Mouse (Mus musculus): Measurements from ENCODE around the gene Ift81.

DNA sequence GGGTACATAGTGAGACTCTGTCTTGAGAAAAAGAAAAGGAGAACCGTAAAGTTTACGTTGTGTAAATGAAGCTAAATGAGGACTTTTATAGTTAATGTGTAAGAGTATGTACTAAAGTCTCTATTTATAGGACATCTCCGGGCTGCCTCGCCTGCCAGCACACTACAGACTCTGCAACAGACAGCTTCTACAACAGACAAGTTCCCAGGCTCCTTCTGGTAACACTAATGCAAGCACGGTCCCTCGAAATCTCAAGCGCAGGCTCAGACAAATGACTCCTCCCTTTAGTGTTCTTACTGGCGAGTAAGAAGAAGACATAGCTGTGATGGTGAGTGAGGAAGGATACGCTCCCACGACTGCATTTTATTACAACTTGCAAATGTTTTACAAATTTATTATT is 56.2 kb downstream of the Ift81 start:
- TF ChIP-seq CHD2 (IDR thresholded peaks at IDR 0.05; ENCODE audit: low read depth, low read length) (no peak), ZC3H11A (IDR thresholded peaks at IDR 0.05; ENCODE audit: borderline replicate concordance, low read depth, low read length) (no peak), HCFC1 (IDR thresholded peaks at IDR 0.05; ENCODE audit: borderline replicate concordance, insufficient read depth, low read length) (no peak), ZNF384 (IDR thresholded peaks at IDR 0.05; ENCODE audit: low read depth, low read length) (no peak)
